Mouse (Mus musculus) G1E-ER4 (cell line): ENCODE results near the gene Utp11. TPM values are rescaled to one million over a fixed set of nuclear protein-coding genes. Genes with fewer than 3 reads are reported as not detected.

ENCODE experiments used
- GATA1 ChIP-seq: IDR thresholded peaks from one replicate; pipeline ENCODE4 v1.8.0; 2012; ENCODE audit warnings: low read length, inconsistent platforms
- polyA plus RNA-seq: library from polyadenylated mRNA; stranded (reverse); fragments of >175 nt; gene quantifications from 2 replicates; pipeline ENCODE4 v1.2.3, GENCODE M21; 2012

The Utp11 gene
- polyA plus RNA-seq, 1 experiment, result 10.1 TPM

DNA sequence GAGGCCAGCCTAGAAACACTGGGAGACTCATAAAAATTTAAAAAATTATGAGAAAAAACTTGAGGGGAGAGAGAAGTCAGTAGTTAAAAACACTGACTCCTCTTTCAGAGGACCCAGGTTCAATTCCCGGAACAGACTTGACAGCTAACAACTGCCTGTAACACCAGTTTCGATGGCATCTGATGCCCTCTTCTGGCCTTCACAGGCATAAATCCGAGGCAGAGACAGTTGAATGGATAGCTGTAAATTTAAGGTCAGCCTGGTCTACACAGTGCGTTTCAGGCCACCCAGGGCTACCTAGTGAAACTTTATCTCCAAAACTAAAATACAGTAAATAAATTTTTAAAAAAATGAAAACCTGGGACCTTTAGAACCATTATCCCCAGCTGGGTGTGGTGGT lies 8.4 kb downstream of the Utp11 start:
- TF ChIP-seq GATA1, result no peak

DNA sequence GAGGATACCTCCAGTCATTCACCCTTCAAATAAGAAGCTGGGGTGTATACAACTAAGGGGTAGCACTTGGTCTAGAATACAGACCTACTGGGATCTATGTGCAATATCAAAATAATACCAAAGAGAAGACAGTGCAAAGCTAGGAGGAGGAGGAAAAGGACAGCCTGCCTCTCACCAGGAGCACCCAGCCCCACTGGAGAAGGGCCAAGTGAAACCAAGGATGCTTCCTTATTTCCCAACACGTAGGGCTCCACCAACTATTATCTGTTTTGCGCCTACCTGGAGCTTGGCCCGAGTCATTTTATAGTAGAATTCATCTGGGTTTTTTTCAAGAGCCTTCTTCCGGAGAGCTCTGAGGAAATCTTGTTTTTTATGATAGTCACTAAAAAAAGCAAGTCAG lies 9.9 kb downstream of the Utp11 start:
- TF ChIP-seq GATA1, result no peak

DNA sequence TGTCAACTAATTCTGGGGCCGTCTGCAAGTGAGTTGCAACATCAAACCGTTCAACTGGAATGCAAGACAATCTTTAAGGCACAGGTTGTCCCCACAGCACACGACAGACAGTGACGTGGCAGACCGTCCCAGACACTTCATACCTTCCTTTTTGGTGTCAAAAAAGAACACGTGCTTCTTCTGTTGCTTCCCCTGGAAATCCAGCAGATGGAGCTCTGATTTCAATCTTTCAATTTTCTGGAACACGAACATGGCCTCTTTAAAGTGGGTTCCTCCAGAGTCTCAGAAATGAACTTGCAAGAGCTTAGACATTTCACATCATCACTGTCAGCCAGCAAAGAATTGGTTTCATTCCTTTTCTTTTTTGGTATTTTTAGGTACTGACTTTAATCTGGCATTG lies 11.1 kb downstream of the Utp11 start:
- no peak for TF ChIP-seq GATA1

DNA sequence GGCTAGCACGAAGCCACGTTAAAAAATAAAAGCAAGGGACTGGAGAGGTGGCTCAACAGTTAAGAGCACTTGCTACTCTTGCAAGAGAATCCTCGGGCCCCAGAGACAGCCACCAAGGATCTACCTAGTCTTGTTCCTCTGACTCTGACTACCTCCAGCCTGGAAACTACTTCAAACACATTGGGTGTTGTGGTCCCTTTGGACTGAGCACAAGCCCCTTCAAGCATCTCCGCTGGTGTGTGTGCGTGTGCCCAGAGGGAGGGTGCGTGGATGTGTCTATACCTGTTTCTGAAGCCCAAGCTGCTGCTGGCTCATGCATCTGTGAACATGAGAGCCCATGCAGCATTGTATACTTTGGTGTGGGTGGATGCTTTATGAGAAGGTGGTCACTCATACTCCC lies 17.4 kb downstream of the Utp11 start:
- TF ChIP-seq GATA1, result no peak

DNA sequence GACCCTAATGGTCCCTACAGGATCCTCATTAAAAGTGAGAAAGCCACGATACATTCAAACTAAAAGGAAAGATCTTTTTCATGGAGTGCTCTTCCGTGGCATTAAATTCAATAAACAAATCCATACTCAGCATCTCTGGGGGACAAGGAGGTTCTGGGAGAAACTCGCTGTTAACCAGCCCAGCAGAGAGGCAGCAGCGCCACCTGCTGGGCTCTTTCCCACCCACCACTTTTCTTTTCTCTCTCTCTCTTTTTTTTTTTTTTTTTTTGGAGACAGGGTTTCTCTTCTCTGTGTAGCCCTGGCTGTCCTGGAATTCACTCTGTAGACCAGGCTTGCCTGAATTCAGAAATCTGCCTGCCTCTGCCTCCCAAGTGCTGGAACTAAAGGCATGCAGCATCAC lies 18.4 kb downstream of the Utp11 start:
- TF ChIP-seq GATA1, result no peak

DNA sequence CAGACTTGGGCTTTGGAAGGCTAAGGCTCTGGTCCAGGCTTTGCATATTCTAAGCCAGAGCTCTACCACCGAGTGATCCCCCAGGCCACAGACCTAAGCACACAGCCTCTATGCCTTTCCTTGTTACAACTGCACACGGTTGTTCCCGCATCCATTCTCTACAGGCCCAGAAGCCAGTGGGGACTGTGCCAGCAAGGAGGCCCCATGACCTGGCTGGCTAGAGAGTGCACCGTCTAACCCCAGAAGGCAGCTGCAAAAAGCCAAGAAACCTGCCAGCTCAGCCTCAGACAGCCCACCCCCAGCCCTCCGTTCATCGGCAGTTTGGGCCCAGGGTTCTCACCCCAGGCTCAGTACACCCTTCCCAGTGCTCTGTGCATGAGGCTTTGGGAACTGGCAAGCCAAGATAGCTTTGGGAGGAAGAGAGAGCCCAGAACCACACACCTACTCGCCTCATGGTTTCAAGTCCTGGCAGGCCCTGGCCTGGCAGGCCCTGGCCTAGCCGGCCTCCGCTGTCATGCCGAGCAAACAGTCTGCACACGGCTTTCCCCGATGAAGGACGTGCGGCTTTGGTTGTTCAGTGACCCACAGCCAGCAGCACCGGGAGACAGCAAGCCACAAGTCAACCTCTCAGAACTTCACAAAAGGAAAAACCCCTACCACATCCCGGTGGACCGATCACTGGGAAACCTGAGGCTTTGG lies 18.9 kb downstream of the Utp11 start:
- TF ChIP-seq GATA1, result no peak

DNA sequence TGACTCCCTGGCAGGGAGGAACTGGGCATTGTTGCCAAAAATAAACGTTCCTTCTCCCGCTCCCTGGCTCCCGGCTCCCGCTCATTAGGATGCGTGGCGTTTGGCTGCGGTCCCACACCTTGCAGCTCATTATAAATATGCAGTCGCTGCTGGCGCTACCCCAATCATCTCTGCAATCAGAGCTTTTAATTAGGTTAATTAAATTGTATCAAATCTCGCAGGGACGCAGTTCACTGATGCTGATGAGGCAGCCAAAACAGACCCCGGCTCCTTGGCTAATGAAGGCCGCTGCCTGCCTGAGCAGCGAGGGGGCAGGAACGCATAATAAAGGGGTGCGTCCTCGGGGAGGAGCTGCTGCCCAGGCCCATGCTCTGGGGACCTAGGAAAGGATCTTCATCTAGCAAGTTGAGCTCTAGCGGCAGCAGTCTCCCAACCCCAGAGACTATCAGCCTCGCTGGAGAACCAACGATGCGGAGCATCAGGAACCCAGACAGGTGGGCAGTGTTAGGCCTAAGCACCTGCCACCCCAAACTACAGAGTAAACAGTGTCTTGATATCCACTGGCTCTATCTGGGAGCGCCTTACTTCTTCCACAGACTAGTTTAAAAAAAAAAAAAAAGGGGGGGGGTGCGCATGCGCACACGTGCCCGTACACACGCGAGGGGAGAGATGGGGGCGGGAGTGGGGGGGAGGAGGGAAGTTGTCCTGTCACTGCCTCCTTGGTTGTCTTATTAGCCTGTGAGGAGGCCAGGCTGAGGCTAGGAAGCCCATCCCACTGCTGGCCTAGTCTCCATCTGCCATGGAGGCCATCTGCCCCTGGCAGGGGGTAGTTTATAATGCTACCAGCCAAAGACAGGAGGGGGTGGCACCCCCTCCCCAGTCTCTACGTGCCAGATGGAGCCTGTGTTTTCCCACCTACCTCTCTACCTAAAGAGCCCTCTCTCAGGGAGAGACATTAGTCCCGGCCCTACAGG lies 20.8 kb downstream of the Utp11 start:
- TF ChIP-seq GATA1, result no peak

DNA sequence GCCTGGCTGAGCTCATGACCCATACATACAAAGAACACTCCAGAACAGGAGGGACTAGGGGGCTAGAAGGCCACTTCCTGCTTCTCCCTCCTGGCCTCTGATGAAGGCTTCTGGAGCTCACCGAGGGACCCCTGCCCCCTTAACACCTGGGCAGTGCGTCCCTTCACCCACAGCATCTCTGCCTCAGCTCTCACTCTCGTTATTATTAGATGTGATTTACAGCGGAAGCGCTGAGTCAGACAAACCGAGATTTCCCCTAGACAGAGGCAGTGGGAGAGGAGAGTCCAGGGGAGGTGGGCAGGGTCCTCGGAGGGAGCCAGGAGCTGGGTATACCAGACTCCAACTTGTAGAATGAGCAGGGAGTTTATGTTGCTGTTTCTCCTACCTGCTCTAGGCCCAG lies 21.8 kb downstream of the Utp11 start:
- TF ChIP-seq GATA1, result no peak

DNA sequence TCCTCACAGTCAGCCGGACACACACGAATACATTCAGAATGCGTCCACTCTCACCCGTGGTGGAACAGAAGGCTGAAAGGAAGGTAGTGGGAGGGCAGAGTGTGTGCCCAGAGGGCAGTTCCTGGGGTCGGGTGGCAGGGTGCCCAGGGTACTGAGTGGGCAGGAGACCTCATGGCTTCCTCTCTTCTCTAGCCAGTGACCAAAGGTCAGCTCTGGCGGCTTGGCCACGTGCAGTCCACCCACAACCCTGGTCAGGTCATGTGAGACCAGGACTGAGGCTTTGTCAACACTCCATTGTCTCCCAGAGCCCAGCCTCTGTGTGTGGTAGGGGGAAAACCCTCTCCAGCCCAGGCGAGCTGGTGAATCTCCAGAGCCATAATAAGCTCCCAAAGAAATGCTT lies 23.2 kb downstream of the Utp11 start:
- TF ChIP-seq GATA1, result no peak

DNA sequence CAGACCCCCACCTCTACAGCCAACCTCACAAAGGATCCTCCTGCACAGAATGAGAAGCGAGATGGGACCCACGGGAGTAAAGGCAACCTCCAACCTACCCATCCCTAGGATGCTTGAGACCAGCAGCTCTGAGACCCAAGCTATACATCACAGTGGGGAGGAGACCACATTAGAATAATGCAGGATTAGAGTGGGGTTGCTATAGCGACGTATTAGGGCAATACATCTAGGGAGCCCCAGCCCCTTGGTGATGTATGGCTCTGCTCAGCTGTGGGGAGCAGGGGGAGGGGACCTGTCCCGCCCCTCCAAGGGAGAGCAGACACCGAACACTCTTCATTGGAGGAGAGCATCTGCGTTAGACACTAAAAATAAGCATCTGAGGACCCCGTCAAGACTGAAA lies 25.3 kb downstream of the Utp11 start:
- TF ChIP-seq GATA1, result no peak

DNA sequence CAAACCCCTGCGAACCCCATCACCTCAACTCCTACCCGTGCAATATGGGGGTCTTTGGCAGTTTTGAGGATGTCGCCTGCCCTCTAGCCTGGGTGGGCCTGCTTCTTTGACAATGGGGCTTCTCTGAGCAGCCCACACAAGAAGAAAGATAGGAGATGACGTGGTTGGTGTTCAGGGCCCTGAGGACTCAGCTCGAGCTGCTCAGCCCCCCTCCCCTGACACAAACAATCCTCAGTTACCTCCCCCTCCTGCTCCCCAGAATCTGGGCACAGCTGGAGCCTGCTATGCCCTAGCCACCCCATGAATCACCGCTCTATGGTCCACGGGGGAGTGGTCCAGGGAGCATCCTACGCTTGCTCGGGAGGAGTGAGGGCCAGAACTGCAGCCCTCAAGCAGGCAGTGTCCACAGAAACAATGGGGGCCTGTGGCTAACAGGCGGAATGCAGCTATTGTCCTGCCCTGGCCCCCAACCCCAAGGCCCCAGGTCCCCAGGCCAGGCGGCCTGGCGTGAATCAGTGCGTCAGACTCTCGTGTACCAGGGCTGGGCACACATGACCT lies 25.8 kb downstream of the Utp11 start:
- no peak for TF ChIP-seq GATA1

DNA sequence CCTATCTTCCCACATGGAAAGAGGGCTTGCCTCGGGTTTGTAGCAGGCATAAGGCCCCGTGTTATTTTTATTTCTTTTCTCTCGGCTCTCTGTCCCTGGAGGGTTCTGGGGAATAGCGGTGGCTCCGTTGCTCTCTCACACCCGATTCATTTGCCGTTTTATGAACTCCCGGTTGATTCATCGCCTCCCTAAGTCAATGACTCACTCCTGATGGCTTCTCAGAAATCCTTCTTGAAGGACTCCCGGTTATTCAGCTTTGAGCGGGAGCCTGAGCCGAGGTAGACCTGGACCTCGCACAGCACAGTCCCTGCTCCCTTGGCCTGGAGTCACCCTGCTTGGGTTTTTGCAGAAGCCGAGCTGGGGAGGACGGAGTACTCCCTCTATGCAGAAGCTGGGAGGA lies 28.8 kb downstream of the Utp11 start:
- TF ChIP-seq GATA1, result no peak

DNA sequence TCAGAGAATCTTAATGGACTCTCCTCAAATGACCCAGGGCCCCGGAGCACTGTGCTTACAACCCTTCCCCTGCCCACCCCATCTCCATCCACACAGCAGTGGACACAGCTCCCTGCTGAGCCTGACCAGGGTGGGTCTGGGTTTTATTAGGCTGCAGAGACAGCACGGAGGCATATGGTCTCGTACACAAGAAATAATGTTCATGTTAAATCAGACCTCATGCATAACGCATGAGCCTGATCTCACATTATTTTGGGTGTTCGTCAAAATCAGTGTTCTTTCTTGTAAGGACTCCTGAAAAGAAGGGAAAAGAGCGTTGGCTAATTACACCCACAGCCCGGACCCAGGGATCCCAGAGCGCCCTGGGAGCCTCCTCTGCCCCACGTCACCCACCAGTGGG lies 29.2 kb downstream of the Utp11 start:
- no peak for TF ChIP-seq GATA1

DNA sequence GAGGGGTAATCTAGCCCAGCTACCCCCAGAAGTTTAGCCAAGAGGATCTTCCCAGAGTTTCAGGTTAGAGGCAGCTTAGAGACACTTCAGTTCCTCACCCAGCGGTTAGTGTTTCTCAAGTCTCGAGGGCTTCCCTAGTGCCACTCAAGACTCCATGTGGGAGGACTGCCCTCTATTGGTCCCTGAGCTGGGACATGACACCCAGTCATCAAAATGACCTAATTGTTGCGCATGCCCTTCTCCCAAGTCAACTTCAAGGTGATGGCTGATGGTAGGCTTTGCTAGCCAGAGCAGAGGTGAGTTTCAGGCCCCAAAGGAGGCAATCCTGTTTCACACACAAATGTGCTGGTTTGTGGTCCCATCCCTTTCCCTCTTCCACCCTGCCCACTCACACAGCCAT lies 30.4 kb downstream of the Utp11 start:
- TF ChIP-seq GATA1, result no peak

DNA sequence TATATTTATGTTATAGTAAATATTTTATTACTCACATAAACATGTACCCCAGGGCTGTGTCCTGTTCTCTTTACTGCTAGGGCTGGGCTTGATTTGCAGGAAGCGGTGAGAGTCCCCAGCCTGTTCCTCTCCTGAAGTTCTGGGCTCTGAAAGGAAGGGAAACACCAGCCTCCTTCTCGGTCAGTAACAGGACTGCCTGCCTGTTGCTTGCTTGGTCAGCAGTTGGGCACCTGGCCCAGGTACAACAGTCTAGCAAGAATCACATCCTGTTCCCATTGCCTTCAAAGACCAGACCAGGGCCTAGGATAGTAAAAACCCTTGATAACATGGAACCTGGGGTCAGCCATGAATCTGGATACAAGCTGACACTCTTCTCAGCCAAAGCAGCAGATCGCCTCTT lies 32.8 kb downstream of the Utp11 start:
- TF ChIP-seq GATA1, result no peak

DNA sequence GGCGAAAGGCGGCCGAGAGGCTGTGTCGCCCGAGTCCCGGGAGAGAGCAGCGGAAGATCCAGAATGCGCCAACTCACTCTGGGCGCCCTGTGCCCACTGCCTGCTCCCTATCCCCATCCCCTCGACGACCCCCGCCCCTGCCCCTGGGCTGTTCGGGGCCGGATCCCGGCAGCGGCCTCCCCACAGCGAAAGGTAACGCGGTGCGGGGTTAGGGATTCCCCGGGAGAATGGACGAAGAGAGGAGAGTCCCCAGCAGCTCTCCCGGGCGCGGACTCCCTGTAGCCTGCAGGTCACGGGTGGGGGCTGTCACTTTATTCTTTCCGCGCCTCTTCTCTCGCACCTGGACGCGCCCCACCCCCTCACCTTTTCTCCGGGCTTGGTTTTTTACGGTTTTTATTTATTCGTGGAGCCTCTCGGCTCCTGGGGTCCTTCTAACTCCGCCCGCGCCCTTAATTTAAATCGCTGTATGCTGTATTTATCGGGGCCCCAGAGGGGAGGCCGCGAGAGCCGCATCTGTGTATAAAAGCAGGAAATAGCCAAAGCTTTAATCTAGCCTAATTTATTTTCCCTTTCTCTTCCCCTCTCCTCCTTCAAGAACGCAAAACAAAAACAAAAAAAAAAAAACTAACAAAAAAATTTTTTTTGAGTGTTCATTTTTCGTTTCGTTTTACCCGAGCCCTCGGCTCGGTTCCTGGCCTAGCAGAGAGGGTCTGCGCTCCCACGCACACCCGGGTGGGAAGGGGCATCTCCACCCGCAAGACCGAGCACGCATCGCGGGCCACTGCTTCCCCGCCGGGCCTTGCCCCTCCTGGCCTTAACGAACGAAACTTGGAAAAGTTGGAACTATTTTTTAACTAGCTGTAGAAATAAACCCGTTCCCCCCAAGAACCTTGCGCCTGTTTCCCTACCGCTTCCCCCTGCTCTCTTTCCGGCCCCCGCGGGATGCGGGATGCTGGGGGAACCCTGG lies 33.9 kb downstream of the Utp11 start:
- no peak for TF ChIP-seq GATA1
